Mouse (Mus musculus) urinary bladder, adult 18-20 months (tissue): ENCODE measurements around the gene Ush1g.
A peak's percentile ranks its signal among the peaks of the same experiment; 100 is the strongest.

Experiments used
- DNase-seq, 2 experiments: peaks; one replicate each; pipeline ENCODE4 v3.0.0; 2022; ENCODE audit warnings: low spot score in 2 of 2, mixed read lengths in 2 of 2

Ush1g gene

DNA sequence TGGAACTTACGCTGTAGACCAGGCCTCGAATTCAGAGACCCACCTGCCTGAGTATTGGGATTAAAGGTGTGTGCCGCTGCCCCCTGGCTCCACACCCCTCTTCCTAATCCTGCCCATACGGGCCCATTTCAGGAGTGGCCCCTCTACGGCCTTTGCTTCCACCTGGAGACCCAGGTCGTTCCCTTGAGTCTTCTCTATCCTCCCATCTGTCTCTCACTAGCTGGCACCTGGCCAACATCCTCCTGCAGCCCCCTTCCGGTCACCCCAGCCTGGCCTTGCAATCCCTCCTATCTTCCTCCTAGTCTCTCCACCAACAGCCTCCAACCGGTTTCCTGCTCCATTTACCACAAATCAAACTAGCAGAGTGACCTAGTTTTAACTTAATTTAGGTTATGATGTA is 32.0 kb downstream of the Ush1g start:
- DNase-seq, result no peak

GRCm38 (mm10) chr11:115288305-115288704 is 33.5 kb downstream of the Ush1g start:
- no peak for DNase-seq

- DNase-seq, result no peak
These were observed 34.5 kb downstream of the Ush1g start for GRCm38 (mm10) chr11:115287386-115287785.

GRCm38 (mm10) chr11:115286201-115286993 is 35.4 kb downstream of the Ush1g start:
- no peak for DNase-seq

DNA sequence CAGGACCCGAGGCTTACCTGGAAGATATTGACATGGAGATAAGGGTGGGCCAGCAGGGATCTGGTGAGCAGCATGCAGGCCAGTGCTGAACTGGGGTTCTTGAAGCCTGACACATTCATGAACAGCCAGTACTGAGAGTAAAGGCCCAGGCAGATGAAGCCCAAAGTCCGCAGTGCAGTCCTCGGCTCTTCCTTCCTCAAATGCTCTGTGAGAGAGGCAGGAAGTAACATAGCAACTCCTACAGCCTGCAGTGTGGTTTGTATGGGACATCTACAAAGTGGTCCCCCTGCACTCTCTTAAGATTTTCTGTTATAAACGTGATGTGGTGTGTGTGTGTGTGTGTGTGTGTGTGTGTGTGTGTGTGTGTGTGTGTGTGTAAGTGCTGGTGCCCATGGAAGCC is 36.6 kb downstream of the Ush1g start:
- DNase-seq, result no peak

- DNase-seq, result no peak
These were observed 37.8 kb downstream of the Ush1g start for GRCm38 (mm10) chr11:115283891-115284620.

- DNase-seq, result no peak
These were observed 38.4 kb downstream of the Ush1g start for GRCm38 (mm10) chr11:115283486-115283765.

DNA sequence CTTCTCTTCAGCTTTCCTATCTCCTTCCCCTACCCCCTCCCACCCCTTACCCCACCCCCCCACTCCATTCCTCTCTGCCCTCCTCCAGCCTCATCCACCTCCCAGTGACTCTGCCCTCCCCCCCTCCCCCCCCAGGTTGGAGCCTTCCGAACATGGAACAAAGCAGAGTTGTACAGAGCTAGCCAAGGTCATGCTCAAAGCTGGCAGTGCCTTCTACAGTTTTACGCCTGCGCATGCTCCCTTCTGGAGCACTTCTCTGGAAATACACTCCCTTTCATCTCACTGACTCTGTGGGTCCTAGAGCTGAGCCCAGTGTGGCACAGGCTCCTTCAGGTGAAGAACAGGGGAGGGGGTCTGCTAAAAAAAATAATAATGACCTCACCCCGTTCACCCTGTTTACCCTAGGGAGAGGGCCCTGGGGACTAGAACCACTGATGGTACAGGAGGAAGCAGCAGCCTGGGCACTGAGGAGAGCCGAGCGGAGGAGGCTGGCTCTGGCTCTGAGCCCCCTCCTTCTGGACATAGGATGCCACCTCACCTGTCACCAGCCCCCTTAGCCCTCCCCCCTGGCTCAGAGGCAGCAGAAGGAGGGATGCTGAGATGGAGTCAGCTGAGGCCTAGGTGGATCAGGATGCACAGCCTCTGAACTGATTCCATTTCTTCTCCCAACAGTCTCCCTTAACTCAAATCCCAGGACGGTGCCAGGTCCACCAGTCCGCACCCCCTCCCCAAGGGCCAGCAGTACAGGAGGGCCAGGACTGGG is 38.9 kb downstream of the Ush1g start:
- no peak for DNase-seq

- DNase-seq, result no peak
These were observed 39.5 kb downstream of the Ush1g start for GRCm38 (mm10) chr11:115282295-115282694.

DNA sequence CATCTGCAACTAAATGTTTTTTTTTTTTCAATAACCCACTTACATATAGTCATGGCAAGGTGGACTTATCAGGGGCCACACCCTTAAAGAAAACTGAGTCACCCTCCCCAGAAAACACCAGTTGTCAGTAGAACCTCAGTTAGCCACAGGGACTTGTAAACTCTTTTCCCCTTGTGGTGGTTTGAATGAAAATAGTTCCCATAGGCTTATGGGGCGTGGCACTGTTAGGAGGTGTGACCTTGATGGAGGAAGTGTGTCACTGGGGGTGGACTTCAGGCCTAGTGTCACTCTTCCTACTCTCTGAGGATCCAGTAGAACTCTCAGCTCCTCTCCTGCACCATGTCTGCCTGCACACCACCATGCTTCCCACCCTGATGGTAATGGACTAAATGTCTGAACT is 42.1 kb downstream of the Ush1g start:
- no peak for DNase-seq

GRCm38 (mm10) chr11:115278176-115278575 is 43.7 kb downstream of the Ush1g start:
- no peak for DNase-seq

DNA sequence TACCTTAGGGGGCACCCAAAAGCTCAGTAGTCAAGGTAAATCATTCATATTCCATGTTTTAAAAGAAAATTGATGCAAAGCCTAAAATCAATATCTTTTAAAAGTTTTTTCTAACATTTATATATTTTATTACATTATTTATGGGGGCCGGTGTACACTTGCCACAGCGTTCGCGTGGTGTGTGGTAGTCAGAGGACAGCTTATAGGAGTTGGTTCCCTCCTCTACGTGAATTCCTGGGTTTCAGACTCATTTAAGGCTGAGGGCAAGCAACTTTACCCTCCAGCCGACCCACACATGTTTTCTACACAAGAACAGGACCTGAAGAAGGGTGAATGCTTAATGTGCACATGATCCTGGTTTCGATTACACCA is 44.3 kb downstream of the Ush1g start:
- DNase-seq, result no peak

DNA sequence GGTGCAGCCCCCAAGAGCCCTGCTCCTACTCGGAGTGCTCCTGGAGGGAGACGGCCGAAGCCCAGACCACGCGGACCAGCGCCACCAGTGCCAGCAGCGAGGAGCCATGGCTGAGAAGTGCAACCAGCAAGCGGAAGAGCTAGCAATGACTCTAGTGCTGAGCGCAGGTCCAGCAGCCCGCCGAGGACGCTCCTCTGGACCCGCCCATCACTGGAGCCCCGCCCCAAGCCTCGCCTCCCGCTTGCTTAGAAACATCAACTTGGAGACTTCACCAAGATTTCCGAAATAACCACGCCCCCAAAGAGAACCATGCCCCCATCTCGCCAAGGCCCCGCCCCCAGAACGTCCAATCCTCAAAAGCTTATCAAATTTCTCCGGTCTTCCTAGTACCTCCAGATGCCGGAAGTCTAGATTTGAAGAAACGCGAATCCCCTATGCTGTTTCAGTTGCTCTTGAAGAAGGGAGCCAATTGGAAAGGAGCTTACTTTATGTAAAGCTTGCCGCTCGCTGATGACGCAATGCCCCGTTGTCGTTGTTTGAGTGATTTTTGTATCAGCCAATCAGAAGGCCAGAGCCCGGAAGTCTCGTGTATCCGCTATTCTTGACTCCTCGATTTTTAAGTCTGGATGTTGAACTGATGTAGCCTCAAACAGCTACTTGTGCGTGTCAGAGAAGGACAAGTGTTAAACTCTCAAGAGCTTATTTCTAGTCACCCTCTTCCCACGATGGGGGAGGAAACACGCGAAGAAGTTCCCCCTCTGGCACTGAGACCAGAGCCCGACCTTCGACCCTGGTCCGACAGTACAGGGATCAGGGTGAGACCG is 44.8 kb downstream of the Ush1g start, which contains the start of gene Fdxr:
Gene Fdxr, minus strand, starts transcription at position 271 of the 824 bp plus-strand sequence.
- DNase-seq, result peak; percentile 96 to 98

- DNase-seq, result no peak
These were observed 45.9 kb downstream of the Ush1g start for GRCm38 (mm10) chr11:115275954-115276353.

DNA sequence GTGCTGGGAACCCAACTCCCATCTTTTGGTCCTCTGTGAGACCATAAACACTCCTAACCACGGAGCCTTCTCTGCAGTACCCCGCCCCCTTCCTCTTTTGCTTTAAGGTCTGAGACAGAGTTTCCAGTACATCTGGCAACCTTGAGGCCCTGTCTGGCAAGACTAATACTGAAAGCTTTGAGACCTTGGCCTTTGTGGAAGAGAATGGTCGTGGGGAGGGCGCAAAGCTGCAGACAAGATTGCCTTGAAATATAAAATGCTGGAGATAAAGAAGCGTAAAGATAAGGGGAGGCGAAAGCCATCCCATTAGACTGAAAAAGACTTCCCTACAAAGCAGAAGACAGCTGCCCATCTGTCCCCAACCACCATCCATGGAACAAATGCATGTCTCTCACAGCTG is 46.3 kb downstream of the Ush1g start:
- no peak for DNase-seq

DNA sequence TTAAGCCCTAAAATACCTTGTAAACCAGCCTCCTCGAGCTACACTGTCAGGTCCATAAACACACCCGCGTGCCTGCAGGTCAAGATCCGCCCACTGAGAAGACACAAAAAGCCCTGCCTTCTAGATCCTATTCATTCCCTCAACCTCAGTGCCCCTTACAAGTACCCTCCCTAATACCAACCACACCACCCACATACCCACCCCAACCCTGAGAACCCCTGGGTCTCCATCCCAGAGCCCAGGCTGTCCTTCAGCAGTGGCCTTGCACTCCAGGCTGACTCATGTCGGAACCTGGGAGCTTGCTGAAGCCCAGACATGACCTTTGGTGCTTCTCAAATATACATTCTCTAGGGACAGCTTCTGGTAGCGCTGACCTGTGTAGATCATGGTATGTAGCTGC is 47.1 kb downstream of the Ush1g start:
- DNase-seq, result no peak

- DNase-seq, result no peak
These were observed 47.7 kb downstream of the Ush1g start for GRCm38 (mm10) chr11:115274178-115274577.

DNA sequence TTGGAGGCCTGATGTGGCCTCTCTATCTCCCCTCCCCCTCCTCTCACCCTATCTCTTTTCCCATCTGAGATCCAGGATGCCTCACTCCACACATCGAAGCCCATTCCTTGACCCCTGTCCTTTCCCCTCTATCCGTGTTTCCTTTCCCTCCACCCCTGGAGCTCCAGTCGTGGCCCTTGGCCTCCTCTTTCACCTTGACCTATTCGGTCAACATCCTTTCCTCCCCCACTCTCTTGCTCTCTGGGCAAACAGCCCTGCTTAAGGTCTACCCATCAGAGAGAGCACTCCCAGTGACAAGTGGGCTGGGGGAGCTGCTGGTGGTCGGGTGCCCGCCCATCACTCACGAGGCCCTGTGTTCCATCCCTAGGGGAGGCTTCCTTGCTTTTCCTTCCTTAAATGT is 48.1 kb downstream of the Ush1g start:
- no peak for DNase-seq

- DNase-seq, result no peak
These were observed 48.8 kb downstream of the Ush1g start for GRCm38 (mm10) chr11:115272894-115273498.

GRCm38 (mm10) chr11:115271481-115271880 is 50.4 kb downstream of the Ush1g start:
- no peak for DNase-seq

DNA sequence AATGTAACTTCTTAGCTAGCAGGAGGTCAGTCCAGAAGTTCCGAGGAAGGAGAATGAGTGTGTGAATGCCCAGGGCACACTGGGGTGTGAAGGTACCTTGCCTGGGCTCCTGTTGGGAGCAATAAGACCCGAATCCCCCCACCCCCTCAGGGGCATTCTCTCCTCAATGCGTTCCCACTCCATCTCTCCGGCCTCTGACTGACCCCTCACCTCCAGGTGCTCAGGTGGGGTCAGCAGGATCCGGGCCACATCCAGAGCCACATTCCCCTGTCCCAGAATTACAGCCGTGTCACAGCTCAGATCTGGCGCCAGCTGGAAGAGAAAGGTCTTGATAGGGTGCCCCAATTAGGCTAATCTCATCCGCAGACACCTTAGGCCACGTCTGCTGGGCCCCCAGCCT is 50.8 kb downstream of the Ush1g start:
- no peak for DNase-seq
